Mouse (Mus musculus): ENCODE measurements around the gene Srm.
A peak's percentile ranks its signal among the peaks of the same experiment; 100 is the strongest.

The Srm gene

DNA sequence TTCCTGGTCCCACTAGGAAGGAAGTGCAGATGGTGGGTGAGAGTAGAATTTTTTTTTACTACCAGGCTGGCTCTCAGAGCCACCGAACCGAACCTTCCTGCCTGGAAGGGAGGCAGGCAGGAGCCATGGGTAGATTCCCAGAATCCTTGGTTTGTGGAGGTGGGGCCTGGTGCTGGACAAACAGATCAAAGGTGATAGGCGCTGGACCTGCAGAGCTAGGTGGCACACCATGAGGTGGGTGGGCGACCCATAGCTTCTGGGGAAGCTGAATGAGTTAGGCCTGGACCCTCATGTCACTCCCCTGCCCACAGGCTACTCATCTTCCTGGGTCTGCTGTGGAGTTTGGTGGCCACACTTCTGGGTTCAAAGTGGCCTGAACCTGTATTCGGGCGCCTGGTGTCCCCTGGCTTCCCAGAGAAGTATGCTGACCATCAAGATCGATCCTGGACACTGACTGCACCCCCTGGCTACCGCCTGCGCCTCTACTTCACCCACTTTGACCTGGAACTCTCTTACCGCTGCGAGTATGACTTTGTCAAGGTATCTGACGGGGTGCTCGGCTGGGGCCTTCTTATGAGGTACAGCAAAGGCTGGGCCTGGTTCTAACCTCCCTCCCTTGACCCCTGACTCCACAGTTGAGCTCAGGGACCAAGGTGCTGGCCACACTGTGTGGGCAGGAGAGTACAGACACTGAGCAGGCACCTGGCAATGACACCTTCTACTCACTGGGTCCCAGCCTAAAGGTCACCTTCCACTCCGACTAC is 11.2 kb downstream of the Srm start, which contains the start of gene Masp2:
Masp2 (plus strand) TSS at position 198 of the 764 bp plus-strand sequence.
- no peak for DNase-seq (ENCODE audit: low read depth)

DNA sequence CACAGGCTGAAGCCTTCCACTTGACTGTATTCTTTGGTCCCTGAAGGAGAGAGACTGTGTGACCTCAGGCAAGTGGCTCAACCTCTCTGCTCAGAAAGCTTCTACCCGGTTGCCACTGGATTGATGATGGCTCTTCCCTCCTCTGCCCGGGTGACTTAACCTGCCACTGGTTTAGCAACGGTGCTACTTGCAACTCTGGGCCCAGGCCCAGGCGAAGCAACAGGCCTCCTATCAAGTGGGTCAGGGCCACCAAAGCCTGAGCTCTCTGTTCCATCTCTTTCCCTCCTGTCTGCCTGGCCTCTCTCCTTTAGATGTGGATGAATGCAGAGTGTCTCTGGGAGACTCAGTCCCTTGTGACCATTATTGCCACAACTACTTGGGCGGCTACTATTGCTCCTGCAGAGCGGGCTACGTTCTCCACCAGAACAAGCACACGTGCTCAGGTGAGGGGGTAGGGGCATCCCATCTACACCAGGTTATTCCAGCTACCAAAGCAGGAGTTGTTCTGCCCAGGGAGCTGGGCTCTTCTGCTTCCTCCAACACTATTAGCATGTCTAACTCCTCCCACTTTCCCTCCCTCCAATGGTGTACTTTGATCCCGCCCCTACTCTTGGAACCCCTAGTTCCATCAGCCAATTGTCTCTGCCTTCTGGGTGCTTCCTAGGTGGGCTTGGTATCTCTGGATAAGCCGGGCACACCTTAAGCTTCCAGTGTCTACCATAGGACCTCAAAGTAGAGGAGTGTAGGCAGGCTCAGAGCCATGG is 12.3 kb downstream of the Srm start:
- no peak for DNase-seq (ENCODE audit: low read depth)

DNA sequence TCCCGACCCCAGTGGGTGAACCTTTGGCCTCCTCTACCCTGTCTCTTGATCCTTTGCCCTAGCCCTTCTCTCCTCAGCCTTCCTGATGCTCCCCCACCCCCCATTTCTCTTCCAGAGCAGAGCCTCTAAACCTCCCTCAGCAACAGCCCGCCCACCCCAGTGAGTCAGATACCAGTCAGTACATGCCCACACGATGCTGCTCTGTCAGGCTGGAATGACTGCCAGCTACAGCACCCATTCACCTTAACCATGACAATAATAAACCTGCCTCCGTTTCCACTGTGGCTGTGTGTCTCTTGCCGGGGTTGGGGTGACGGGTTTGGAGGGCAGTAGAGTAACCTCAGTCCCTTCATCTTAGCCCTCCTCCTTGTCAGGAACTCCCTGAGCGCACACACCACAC is 12.8 kb downstream of the Srm start:
- DNase-seq (ENCODE audit: low read depth) = no peak

DNA sequence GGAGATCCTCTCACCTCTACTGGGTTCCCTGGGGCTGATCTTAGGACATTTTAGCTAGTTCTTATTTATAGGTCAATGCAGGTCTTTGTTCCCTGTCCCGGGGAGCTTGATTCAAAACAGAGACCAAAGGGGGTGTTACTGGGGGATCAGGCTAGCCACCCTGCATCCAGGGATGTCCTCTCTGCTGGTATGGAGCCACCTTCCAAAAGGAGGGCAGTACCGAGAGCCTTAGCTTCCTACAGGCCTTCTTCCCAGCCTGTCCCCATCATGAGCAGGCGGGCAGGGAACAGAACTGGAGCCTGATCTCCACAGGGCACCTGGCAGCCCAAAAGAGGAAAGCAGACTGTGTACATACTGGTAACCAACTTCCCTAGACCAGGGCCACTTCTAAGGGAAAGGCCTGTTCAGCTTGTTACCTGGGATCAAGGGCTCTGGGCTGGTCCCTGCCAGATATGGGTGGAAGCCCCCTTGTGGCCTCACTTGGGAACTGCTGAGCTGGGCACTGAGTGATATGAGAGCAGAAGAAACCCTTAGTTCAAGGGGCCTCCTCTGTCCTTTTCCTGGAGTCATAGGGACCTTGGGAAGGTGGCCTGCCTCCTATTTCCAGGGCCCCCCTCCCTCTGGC is 13.3 kb downstream of the Srm start:
- DNase-seq (ENCODE audit: low read depth) = no peak

DNA sequence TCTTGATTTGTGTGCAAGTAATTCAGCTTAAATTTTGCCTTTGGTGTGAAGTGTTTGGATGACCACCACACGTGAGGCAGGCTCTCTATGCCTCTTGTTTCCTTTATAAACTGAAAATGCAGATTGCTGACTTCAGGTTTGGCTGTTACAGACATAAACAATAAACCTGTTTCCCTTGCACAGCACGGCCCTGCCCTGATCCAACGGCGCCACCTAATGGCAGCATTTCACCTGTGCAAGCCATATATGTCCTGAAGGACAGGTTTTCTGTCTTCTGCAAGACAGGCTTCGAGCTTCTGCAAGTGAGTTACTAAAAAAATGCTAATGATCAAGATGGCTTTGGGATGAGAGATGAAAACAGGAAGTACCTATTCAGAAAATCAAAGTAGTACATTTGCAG is 16.5 kb downstream of the Srm start:
- peak; percentile 72 for DNase-seq (ENCODE audit: low read depth)

DNA sequence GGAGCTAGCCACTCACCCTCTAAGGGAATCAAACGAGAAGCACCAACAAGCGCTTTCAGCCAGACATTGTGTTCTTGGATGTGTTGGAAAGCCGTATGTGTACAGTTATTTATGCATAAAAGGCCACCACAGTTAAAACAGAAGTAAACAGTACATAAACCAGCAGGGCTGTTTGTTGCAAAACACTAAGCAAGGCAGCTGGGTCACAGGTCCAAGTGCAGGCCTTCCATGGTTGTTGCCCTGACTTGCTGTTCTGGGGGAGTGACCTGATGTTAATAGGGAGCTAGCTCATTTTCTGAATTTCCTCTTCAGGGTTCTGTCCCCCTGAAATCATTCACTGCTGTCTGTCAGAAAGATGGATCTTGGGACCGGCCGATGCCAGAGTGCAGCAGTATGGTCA is 18.5 kb downstream of the Srm start:
- no peak for DNase-seq (ENCODE audit: low read depth)

DNA sequence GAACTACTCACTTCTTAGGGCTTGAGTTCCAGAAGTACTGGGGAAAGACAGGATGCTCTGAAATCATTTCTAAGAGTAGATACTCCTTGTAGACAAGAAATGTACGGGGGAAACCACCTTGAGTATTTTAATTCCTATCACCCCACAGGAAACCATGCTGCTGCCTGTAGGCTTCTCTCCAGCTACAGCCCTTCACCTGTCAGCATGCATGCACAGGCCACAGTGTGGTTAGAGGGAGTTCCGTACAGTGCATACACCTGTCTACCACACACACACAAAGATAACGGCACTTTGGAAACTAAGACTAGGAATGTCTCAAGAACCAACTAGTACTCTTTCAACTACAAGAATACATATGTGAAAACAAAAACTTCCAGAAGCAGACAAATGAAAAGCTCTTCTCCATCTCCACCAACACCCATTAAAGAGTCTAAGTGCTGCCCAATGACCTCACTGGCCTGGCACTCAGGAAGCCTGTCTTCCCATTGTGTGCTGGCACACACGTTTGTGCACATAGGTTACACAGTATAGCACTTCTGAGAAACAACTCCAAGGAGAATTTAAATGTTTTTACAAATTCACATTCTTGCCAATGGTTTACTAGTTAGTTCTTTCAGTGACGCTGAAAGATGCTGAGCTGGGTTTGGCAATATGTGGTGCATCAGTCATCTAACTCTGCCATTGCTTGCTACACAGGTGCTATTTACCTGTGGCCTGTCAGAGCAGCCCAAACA is 19.5 kb downstream of the Srm start:
- no peak for DNase-seq (ENCODE audit: low read depth)

DNA sequence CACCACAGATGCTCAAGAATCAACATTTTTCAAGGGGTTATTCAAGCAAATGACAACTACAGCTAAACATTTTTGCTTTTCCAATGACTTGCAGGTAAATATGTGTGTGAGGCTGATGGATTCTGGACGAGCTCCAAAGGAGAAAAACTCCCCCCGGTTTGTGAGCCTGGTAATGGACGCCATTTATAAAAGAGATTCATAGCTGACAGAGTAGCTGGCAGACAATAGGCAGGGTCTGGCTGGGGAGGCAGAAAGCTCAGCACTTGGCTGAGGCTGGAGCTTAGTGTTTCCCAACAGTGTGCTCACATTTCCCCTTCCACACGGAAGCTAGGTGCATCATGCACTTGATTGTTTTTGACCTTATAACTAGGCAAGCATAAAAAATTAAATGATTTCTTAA is 21.3 kb downstream of the Srm start:
- DNase-seq (ENCODE audit: low read depth) = no peak

DNA sequence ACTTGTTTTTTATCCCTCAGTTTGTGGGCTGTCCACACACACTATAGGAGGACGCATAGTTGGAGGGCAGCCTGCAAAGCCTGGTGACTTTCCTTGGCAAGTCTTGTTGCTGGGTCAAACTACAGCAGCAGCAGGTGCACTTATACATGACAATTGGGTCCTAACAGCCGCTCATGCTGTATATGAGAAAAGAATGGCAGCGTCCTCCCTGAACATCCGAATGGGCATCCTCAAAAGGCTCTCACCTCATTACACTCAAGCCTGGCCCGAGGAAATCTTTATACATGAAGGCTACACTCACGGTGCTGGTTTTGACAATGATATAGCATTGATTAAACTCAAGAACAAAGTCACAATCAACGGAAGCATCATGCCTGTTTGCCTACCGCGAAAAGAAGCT is 22.4 kb downstream of the Srm start:
- DNase-seq (ENCODE audit: low read depth) = no peak

DNA sequence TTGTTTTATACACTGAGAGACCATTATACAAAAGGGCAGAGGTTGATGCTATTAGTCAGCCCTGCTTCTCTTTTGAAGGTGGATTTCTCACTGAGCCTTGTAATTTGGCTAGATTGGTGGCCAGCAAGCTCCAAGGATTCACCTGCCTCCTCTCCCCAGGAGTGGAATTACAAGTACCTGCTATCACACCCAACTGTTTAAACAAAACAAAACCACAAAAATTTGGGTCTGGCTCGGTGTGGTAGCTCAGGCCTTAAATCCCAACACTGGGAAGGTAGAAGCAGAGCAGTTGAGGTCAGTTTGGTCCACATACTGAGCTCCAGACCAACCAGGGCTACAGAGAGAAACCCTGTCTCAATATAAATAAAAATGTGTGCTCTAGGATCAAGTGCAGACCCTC is 28.5 kb downstream of the Srm start:
- DNase-seq (ENCODE audit: low read depth) = no peak

DNA sequence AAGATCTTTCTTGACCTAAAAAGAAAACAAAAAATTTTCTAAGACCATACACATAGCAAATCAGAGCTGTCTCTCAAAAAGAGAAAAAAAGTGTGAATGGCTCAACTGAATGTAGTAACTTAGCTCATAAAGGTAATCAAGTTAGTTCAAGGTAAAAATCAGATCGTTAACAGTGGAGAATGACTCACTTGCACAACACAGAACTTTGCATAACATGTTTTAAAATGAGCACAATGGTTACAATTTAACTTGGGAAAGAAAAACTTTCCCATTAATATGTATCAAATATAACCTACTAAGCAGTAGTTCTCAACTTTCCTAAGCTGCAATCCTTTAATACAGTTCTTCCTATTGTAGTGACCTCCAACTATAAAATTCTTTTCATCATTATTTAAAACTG is 29.4 kb downstream of the Srm start:
- no peak for DNase-seq (ENCODE audit: low read depth)

DNA sequence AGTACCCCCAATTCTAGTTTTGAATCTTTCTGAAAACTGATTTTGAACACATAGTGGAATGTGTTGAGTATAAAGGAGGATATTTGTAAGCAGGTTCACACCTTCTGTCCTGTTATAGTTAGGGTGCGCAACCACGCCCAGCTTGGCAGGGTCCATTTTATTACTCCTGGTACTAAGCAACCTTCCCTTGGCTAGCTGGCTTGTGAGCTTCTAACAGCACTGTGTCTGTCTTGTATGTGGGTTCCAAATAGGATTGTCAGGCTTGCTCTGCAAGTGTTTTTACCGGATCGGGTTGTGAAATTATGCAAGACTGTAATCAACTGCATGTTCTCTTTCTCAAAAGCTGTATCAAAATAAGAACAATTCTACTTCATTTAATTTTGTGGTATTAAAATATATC is 31.2 kb downstream of the Srm start:
- no peak for DNase-seq (ENCODE audit: low read depth)

DNA sequence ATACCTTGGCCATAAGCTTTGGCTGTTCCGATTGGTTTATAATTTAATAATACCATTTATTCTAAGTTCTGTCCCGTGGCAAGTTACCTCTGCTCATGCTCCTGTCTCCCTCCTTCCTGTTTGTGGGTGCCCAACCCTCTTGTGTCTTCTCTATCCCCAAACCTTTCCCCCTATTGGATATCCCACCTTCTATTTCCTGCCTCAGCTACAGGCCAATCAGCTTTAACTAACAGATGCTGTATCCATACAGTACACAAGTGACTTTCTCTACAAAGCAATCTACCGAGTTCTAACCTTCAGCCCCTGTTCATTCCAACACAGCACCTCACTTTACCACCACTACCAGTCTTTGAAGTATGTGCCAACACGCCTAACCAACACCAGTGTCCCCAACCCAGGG is 32.3 kb downstream of the Srm start:
- DNase-seq (ENCODE audit: low read depth) = no peak

DNA sequence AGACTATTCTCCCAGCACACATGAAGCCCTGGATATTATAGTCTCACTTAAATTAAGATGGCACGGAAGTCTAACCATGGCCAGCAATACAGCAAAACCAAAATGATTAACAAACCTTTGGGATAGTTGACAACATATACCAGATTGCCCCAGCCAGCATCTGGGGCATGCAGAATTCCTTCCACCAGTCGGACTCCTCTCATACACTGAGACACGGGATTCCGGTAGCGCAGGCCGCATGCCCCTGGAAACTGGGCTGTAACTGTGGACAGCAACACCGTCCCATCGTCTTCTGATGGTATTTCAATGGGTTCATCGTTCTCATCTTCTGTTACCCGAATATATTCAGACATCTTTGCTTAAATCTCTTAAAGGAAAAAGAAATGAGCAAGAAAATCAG is 33.7 kb downstream of the Srm start:
- no peak for DNase-seq (ENCODE audit: low read depth)

DNA sequence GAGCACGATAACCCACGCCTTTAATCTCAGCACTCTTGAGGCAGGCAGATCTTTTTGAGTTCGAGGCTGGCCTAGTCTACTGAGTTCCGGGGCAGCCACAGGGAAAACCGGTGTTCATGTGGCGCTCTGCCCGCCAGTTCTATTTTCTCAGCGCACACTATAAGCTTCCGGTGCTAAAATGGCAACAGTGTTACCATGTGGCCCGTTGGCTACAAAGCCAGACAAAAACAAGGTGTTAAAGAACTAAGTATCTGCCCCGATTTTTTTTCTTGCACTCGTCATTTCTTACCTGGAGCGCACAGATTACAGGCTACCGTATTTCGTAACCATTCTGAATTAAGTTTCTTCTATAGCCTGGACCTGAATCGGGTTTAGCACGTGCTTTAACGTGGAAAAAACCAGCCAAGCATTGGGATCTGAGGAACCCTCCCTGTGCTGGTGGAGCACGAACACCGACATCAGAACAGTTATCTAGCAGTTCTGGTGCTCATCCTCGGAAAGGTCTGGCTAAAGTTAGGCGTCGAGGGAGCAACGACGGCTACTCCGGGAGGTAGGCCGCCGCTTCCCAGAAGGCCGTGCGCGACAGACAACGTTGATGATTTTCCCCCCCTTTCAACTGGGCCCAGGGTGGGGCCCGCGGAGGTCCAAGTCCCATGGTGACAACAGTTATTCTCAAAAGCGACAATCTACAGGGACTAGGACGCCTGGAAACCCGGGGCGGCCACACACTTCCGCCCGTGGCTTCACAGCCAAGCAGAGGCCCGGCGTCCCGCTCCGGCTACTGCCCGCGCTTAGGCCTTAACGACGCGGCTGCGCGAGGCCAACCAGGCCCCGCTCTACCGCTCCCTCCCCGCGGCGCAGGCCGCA is 34.7 kb downstream of the Srm start:
- no peak for DNase-seq (ENCODE audit: low read depth)

DNA sequence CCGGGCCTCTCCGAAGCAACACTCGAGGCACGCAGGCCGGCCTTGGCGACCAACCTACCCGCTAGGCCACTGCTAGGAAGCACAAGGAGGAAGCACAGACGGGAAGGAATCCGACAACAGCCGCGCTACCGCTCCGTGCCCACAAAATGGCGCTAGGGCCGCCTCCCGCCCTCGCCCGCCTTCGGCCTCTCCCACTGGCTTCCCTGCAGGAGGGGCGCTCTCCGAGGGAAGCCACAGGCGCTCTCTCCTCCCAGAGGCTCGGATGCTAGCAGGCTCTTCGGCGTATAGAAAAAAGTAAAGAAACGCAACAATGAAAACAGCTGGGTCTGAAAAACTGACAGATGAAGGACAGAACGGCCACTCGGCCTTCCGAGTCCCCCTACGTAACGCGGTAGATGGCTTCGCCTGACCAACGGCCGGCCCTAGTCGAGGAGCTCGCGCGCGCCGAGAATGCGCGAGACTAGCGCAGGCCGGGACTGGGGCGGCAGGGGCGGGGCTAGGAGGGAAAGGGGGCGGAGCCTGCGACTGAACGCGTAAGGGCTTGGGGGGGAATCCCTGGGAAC is 35.4 kb downstream of the Srm start, which contains the start of gene Tardbp:
Tardbp (minus strand) TSS at position 397 of the 563 bp plus-strand sequence.
- DNase-seq (ENCODE audit: low read depth) = peak; percentile 92

DNA sequence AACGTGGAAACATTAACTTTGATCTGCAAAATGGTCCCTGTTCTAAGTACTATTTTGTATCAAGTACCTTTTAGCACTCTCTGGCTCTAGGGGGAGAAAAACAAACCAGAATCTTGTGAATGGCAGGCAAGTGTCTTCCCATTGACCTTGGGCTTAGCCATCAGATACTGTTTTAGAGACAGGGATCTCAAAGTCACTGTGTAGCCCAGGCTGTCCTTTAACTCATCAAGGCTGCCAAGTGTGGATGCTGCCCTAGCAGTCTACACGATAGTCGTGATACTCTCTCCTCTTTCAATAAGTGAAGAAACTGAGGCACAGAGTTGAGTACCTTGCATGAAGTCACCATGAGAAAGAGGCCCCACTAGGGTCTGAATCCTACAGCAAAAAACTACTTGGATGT is 35.9 kb downstream of the Srm start:
- no peak for DNase-seq (ENCODE audit: low read depth)

DNA sequence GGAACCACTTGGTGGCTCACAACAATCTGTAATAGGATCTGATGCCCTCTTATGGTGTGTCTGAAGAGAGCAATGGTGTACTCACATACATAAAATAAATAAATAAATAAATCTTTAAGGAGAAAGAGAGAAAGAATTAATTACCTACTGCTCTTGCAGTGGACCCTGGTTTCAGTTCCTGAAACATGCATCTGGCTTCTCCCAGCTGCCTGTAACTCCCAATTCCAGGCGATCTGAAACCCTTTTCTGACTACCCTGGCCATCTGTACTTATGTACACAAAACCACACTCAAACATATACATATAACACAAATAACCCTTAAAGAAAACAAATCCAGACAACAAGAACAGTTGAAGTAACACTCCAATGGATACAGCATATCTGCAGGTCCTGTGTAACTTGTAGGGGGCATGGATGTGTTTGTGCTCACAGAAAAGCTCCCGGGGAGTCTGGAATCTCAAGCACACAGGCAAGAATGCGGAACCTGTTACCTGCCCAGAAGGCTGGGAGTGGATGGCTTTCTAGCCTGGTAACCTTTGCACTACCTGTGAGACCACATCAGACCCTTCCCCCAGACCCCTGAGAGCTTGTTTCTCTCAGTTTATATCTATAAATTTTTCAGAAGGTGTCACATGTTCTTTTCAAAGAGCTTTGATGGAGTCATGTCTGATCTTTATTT is 40.9 kb downstream of the Srm start:
- DNase-seq (ENCODE audit: low read depth) = no peak

DNA sequence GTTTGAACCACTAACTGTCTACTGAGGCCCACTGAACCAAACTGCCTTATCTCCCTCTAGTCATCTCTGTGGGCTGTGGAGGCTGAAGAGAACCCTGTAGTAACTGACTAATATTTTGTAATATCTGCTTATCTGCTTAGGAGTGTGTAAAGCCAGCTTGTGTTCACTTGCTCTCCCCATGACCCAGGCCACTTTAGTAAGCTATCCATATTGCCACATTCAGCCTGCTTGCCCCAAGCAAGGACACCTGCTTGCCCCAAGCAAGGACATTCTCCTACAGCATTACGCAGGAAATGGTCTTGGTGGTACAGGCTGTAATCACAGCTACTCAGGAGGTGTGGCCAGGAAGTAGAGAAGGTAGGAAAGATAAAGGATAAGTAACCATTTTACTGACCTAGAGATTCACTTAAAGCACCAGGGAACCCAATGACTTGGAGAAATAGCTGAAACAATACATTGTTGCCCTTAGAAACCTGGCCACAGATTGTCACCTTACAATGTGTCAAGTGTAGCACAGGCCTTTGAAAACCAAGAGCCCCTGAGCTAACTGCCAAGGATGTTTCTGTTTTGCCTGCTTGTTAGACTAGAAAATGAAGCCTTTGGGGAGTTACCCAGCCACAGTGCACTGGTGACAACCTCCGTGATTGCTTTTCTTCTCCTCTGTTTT is 42.2 kb downstream of the Srm start:
- DNase-seq (ENCODE audit: low read depth) = no peak

DNA sequence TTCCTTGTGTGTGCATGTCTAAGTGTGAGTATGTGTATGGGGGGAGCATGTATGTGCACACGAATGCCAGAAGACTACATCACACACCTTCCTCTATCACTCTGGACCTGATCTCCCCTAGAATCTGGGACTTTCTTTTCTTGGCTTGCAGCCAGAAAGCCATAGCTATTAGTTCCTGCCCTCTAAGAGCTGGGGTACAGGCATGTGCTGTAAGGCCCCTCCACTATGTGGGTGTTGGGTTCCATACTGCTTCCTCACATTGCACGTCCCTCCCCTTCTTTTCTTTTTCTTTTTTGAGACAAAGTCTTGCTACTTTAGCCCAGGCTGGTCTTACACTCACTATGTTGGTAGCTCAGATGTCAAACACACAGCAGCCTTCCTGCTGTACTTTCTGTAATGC is 44.0 kb downstream of the Srm start:
- no peak for DNase-seq (ENCODE audit: low read depth)

All from c-Kit-positive CD71-negative TER-119-negative erythroid progenitor cells, embryonic 14.5 days (primary cell).